Mouse (Mus musculus) forelimb bud, embryonic 11.5 days (tissue): Measurements from ENCODE around the gene Usp5.
A peak's percentile ranks its signal among the peaks of the same experiment; 100 is the strongest.
"Not testable (repeated sequence)": the region's sequence is repeated elsewhere in the genome, so short reads cannot be mapped to it uniquely, and the experiment has no call there.

Source experiments
- DNase-seq: peaks from one replicate; pipeline ENCODE4 v3.0.0-alpha.2; 2012; ENCODE audit warnings: low read depth, low spot score

The Usp5 gene

DNA sequence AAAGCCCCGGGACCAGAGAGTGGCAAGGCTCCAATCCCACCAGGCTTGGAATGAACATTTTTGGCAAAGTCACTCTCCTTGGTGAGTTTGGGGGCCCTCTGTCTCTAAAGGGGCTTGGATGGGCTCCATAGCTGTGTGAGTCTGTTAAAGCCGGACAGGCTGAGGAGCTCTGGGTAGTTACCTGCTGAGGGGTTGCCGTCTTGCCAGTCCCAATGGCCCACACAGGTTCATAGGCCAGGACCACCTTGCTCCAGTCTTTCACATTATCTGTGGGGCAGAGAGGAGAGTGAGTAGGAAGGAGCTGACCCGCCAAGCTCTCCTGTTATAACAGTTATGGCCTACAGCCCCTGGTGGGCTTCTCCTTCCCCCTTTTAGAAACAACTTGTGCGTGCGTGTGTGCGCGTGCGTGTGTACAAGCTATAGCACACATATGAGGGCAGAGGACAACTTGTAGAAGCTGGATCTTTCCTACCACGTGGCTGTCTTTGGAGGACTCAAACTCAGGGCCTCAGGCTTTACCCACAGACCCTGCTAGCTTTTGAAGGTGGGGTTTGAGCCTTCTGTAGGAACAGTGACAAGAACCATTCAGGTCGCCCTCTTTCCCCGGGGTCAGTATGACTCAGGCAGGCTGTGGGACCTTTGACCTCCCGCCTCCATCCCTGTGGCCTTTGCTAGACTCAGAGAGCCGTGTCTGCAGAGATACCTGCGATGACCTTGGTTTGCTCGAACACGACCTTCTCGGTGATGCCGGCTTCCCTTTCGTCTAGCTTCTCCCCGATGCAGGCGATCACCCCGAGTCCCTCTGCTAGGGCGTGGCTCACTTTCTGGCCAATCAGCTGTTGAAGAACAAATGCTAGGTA lies 17.4 kb downstream of the Usp5 start:
- DNase-seq = no peak

- no peak for DNase-seq
Measured at GRCm38 (mm10) chr6:124811403-124811665, 17.9 kb downstream of the Usp5 start.

DNA sequence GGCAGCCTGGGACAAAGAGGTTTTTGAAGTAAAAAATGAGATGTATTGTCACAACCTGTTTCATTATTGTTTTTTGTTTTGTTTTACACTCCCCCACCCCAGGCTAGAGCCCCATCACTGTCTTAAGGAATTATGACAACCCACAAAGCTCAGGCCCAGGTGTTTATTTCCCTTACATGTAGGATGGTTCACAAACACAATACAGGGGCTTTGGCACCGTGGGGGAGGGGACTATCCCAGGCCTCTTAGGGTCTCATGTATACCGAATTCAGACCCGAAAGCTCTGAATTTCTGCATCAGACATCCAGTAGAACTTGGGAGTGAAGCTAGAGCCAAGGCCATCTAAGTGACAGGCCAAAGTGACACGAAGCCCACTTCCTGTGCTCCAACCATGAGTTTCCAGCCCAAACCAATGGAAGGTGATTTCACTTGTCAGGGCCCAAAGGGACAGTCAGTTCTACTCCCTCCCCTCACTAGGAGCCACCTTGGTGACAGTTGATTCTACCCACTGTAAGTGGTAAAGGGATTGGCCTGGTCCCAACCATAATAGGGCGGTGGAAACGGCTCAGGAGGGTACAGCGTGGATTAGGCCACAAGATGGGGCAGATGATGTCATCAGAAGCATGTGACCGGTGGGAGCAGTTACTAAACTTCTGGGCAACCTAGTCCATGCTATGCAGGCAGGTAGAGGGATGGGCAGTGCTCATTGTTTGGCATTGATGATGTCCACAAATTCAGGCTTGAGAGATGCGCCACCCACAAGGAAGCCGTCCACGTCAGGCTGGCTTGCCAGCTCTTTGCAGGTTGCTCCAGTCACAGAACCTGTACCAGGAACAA lies 18.5 kb downstream of the Usp5 start:
- not testable (repeated sequence) for DNase-seq

DNA sequence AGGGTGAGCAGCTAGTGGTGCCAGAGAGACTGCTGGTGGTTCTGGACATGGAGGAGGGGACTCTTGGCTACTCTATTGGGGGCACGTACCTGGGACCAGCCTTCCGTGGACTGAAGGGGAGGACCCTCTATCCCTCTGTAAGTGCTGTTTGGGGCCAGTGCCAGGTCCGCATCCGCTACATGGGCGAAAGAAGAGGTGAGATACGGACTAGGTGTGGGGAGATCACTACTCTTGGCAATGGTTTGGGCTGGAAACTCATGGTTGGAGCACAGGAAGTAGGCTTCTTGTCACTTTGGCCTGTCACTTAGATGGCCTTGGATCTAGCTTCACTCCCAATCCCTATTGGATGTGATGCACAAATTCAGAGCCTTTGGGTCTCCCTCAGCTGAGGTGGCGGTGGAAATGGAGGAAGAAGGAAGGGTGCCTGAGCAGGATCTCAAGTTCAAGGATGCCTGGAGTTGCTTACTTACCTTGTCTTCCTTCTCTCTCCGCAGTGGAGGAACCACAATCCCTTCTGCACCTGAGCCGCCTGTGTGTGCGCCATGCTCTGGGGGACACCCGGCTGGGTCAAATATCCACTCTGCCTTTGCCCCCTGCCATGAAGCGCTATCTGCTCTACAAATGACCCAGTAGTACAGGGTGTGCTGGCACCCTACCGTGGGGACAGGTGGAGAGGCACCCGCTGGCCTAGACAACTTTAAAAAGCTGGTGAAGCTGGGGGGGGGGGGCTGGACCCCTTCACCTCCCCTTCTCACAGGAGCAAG lies 19.3 kb downstream of the Usp5 start:
- no peak for DNase-seq

- peak; percentile 82 for DNase-seq
Measured at GRCm38 (mm10) chr6:124809052-124809774, 20.1 kb downstream of the Usp5 start.

- DNase-seq = peak; percentile 70
Measured at GRCm38 (mm10) chr6:124808358-124809012, 20.8 kb downstream of the Usp5 start, which contains the start of gene Spsb2. Gene Spsb2 (plus strand): TSS chr6:124808661.

GRCm38 (mm10) chr6:124807986-124808357 lies 21.3 kb downstream of the Usp5 start:
- no peak for DNase-seq

- no peak for DNase-seq
Measured at GRCm38 (mm10) chr6:124807366-124807765, 21.9 kb downstream of the Usp5 start.

DNA sequence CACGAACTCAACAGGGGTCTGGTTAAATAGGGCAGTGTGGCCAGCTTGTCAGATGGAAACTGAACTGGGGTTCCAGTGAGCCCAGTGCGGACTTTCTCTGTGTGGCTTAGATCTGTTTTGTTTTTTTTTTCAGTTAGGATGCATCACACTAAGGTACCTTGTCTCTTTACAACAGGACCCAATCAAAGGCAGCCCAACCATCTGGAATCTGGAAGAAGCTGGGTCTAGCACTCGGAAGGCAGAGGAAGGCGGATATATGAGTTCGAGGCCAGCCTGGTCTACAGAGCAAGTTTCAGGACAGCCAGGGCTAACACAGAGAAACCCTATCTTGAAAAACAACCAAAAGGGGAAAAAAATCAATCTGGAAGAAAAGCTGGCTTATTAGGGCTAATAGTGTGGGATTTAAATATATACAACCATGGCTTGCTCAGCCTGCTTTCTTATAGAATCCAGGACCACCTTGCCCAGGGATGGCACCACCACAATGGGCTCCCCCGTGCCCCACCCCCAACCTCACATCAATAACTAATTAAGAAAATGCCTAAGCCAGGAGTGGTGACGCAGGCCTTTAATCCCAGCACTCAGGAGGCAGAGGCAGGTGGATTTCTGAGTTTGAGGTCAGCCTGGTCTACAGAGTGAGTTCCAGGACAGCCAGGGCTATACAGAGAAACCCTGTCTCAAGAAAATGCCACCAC lies 22.7 kb downstream of the Usp5 start:
- DNase-seq = no peak

DNA sequence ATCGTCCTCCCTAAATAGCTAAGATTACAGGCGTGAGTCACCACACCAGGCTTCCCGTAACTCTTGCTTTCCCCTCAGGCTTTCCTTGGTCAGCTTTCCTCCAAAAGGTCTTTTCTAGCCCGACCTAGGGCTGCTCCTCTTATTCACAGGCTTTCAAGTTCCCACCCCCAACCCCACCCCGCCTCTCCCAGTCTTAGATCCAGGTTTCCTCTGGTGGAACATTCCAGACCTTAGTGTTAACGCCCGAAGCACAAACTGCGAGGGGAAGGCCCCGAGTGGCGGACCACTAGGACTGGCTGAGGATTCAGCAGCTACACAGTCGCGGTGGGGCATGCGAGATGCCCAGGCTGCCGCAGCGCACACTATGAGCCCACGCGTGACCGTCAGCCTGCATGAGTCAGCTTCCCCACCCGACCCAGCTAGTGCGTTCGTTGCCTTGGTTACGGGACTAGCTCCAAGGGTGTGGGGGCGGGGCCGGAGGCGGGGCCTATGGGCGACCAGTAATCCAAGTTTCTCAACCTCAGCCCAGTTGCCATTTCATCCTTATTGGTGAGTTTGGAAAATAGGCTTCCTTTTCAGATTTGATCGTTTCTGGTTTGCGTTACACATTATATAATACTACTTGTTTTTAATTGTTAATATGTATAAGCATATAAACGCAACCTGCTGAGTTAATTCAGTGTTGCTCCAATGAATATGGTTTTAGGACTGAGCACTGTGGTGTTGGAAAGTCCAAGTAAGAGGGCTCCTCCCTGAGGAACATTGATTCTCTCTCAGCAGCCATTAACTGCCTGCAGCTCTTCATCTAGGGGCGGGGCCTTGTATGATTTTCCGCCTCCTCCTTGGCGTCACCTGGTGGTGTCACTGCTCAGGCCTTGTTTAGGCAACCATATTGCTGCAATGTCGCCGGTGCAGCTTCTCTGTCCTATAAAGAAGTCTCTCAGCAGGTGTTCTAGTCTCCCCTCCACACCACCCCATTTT lies 23.7 kb downstream of the Usp5 start:
- DNase-seq = peak; percentile 86

GRCm38 (mm10) chr6:124804341-124804740 lies 24.9 kb downstream of the Usp5 start:
- no peak for DNase-seq

- DNase-seq = not testable (repeated sequence)
Measured at GRCm38 (mm10) chr6:124803691-124804090, 25.6 kb downstream of the Usp5 start.

GRCm38 (mm10) chr6:124803061-124803460 lies 26.2 kb downstream of the Usp5 start:
- DNase-seq = no peak

- not testable (repeated sequence) for DNase-seq
Measured at GRCm38 (mm10) chr6:124802400-124802799, 26.9 kb downstream of the Usp5 start.

DNA sequence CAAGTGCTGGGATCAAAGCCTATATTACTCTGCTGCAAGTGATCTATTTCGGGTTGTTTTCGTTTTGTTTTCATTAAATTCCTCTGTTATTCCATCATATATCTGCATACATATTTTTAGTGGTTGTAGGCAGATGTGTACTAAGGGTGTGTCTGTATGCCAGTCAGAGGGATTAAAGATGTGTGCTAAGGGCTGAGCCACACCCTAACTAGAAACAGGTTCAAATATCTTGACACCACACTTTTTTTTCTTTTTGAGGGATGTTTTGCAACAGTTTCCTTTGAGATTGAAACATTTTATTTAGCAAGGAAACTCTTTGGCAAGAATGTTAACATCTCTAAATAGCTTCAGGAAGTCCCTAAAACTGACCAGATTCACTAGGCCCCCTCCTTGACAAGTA lies 33.1 kb downstream of the Usp5 start:
- DNase-seq = no peak

- no peak for DNase-seq
Measured at GRCm38 (mm10) chr6:124795781-124796180, 33.5 kb downstream of the Usp5 start.

DNA sequence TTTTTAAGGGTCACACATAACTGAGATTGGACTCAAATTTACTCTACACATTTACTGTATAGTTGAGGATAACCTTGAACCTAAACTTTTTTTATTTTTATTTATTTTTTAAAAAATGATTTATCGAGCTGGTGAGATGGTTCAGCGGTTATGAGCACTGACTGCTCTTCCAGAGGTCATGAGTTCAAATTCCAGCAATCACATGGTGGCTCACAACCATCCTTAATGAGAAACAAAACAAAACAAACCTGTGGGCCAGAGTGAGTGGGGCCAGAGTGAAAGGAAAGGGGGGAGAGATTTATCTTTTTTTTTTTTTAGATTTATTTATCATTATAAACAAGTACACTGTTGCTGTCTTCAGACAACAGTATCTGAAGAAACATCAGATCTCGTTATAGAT lies 37.4 kb downstream of the Usp5 start:
- no peak for DNase-seq

DNA sequence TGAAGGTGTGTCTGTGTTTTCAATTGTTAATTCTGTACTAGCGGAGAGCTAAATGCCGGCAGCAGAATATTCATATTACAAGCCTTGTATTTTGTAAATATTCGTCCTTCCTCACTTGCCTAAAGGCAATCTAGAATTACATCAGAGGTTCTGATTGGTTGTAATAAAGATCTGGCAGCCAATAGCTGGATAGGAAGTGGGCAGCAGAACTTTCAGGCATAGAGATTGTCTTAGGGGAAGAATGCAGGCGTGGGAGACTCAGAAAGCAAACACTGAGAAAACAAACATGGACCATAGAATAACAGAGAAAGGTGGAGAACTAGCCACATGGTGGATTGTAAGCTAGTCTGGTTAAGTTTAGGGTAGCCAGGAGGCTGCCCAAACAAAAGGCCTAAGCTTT lies 39.2 kb downstream of the Usp5 start:
- DNase-seq = no peak

DNA sequence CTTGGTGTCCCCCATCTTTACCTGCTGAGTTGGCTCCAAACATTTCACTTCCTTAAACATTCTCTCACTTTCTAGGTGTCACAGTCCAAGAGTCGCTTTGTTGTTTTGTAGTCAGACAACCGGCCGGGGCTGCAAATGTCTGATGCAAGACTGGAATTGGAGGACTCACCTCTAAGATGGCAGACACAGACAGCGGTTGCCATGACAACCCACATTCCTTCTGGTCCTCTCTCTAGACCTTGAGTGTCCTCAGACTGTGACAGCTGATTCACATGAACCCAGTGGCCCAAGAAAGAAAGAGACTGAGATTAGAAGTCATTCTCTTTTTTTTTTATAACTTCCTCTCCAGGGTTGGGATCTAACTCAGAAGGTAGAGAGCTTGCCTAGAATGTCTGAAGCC lies 39.8 kb downstream of the Usp5 start:
- DNase-seq = no peak
